Mouse (Mus musculus) forebrain, embryonic 16.5 days (tissue): ENCODE data around the gene Ovol1. TPM values are rescaled to one million over a fixed set of nuclear protein-coding genes. Genes with fewer than 3 reads are reported as not detected.
A peak's percentile ranks its signal among the peaks of the same experiment; 100 is the strongest.

ENCODE experiments used
- ATAC-seq: fragments of 200-750 bp; cut with Nextera tagmentation; 2 replicates; pipeline ENCODE4 v1.8.0; 2017; ENCODE audit warnings: mild to moderate bottlenecking, moderate library complexity
- H3K27ac ChIP-seq: fragments of 300-500 bp; sonication (generic); 2 replicates; pipeline ENCODE4 v1.5.1; 2014; ENCODE audit warnings: low read length, control low read depth
- H3K27me3 ChIP-seq: fragments of 300-500 bp; sonication (generic); replicated peaks from 2 replicates; pipeline ENCODE4 v1.6.1; 2014; ENCODE audit warnings: low read length; ENCODE audit not compliant: control insufficient read depth, insufficient read depth
- H3K36me3 ChIP-seq: fragments of 300-500 bp; sonication (generic); 2 replicates; pipeline ENCODE4 v1.6.1; 2014; ENCODE audit not compliant: control insufficient read depth, insufficient read depth
- H3K4me1 ChIP-seq: fragments of 300-500 bp; sonication (generic); replicated peaks from 2 replicates; pipeline ENCODE4 v1.6.1; 2014; ENCODE audit warnings: low read length; ENCODE audit not compliant: control insufficient read depth, insufficient read depth
- H3K4me2 ChIP-seq: fragments of 300-500 bp; sonication (generic); 2 replicates; pipeline ENCODE4 v1.6.1; 2014; ENCODE audit warnings: mild to moderate bottlenecking, low read length, control low read depth
- H3K4me3 ChIP-seq: fragments of 300-500 bp; sonication (generic); replicated peaks from 2 replicates; pipeline ENCODE4 v1.5.1; 2014; ENCODE audit warnings: mild to moderate bottlenecking, low read length, control low read depth
- H3K9ac ChIP-seq: fragments of 300-500 bp; sonication (generic); replicated peaks from 2 replicates; pipeline ENCODE4 v1.6.1; 2014; ENCODE audit warnings: low read depth, low read length, control low read depth
- H3K9me3 ChIP-seq: fragments of 300-500 bp; sonication (generic); 2 replicates; pipeline ENCODE4 v1.6.1; 2016; ENCODE audit warnings: low read length; ENCODE audit not compliant: control insufficient read depth
- WGBS: fragments of 180-500 bp; shearing (Covaris S2); extraction: QIAGEN DNeasy Blood & Tissue Kit; methylation state at CpG from one replicate; pipeline ENCODE4 v1.1.7; 2014; 5-methylcytosine and 5-hydroxymethylcytosine counted together
- polyA plus RNA-seq: library from polyadenylated mRNA; unstranded; fragments of >200 nt; fragmentation: Nextera tagmentation; extraction: Ambion mirVana; gene quantifications from 2 replicates; pipeline ENCODE4 v1.2.1, GENCODE M21; 2015

Gene Ovol1
- polyA plus RNA-seq, 1 experiment from 2014 or later = 0.08 TPM

DNA sequence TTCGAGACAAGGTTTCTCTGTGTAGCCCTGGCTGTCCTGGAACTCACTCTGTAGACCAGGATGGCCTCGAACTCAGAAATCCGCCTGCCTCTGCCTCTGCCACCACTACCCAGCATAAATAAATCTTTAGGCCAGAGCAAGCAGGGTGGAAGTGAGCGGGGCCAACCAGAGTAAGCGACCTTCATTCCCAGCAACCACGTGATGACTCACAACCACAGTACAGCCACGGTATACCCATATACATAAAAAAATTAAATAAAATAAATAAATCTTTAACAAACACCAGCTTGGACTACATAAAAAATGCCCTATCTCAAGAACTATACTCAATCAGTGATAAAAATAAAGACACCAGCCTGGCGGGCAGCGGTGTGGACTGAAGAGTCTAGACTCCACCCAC, 17.1 kb downstream of the Ovol1 start:
- 89% methylated on average over 9 of the region's 9 CpGs for WGBS
- no peak overlapping the region for H3K4me3 ChIP-seq
- H3K4me2 ChIP-seq = no peak overlapping the region
- no peaks in the 10 kb centered on the region for H3K36me3 ChIP-seq
- H3K9me3 ChIP-seq = no peaks in the 10 kb centered on the region
- H3K27ac ChIP-seq = no peak overlapping the region
- H3K4me1 ChIP-seq = no peaks in the 10 kb centered on the region
- ATAC-seq = no peak
- no peaks in the 10 kb centered on the region for H3K27me3 ChIP-seq
- no peak overlapping the region for H3K9ac ChIP-seq

DNA sequence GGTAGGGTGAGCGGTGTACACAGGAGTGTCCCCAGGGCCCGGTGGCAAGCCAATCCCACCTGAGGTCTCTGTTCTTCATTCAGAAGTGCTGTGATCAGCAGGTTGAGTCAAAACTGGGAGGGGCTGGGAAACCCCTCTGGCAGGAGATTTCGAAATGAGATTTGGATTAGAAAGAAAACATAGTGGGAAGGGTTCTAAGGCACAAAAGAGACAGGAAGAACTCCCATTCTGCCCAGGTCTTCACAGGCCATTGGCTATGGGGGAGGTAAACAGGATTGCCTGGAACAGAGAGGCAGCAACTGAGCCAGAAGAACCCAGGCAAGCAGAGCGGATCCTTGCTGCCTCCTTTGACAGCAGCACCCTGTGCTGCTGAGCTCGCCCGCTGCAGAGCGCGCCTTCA, 21.7 kb downstream of the Ovol1 start:
- 61% methylated on average over 8 of the region's 8 CpGs for WGBS

DNA sequence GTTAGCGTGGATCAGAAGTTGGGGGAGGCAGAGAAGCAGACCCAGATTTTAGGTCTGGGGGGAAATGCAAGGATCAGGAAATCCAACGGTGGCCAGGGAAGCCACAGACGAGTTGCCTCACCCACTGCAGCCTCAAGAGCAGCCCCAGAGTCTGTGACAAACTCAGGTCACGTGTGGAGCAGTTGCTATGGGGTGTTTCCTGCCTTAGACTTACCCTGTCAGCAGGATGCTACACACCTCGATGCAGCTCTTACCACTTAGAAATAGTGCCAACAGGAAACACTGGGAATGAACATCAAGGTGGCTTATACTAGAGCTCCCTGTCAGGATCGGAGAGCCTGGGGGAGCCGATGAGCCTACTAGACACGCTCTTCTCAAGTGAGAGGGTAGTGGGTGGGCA, 27.9 kb downstream of the Ovol1 start:
- H3K9me3 ChIP-seq = no peaks in the 10 kb centered on the region
- no peak overlapping the region for H3K27ac ChIP-seq
- H3K4me2 ChIP-seq = no peak overlapping the region
- 75% methylated on average over 8 of the region's 8 CpGs for WGBS
- H3K9ac ChIP-seq = no peak overlapping the region
- H3K27me3 ChIP-seq = no peaks in the 10 kb centered on the region
- peaks cover 11% of the 10 kb centered on the region for H3K4me1 ChIP-seq
- no peak overlapping the region for H3K4me3 ChIP-seq
- H3K36me3 ChIP-seq = no peaks in the 10 kb centered on the region
- ATAC-seq = no peak

More for the DNA sequence above, 21.7 kb downstream of the Ovol1 start:
- Histone ChIP-seq H3K4me3 (no peak overlapping the region), H3K4me1 (no peaks in the 10 kb centered on the region), H3K27me3 (no peaks in the 10 kb centered on the region), H3K9ac (no peak overlapping the region), H3K36me3 (no peaks in the 10 kb centered on the region), H3K4me2 (no peak overlapping the region), H3K27ac (no peak overlapping the region), H3K9me3 (no peaks in the 10 kb centered on the region)
- no peak for ATAC-seq

DNA sequence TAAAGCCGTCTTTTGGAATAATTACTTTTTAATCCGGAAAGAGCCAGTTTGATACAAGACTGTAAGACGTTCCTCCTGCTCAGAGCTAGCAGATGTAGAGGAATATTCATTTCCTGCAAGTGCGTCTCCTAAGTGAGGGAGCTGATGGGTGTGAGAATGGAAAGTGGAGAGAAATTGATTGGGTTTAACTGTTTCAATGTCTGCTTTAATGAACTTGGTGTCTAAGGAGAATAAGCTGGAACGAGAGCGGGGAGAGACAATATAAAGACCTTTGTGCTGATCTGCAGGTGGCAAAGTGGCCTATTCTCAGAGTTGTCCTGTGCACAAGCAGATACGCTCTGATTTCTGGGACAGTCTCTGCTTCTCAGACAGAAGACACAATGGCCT, 30.3 kb downstream of the Ovol1 start:
- Histone ChIP-seq H3K4me3 (no peak overlapping the region), H3K27me3 (no peaks in the 10 kb centered on the region), H3K4me2 (no peak overlapping the region), H3K9ac (no peak overlapping the region), H3K36me3 (no peaks in the 10 kb centered on the region), H3K27ac (no peak overlapping the region), H3K4me1 (peaks cover 11% of the 10 kb centered on the region), H3K9me3 (no peaks in the 10 kb centered on the region)
- no peak for ATAC-seq
- 11% methylated on average over 7 of the region's 7 CpGs for WGBS

DNA sequence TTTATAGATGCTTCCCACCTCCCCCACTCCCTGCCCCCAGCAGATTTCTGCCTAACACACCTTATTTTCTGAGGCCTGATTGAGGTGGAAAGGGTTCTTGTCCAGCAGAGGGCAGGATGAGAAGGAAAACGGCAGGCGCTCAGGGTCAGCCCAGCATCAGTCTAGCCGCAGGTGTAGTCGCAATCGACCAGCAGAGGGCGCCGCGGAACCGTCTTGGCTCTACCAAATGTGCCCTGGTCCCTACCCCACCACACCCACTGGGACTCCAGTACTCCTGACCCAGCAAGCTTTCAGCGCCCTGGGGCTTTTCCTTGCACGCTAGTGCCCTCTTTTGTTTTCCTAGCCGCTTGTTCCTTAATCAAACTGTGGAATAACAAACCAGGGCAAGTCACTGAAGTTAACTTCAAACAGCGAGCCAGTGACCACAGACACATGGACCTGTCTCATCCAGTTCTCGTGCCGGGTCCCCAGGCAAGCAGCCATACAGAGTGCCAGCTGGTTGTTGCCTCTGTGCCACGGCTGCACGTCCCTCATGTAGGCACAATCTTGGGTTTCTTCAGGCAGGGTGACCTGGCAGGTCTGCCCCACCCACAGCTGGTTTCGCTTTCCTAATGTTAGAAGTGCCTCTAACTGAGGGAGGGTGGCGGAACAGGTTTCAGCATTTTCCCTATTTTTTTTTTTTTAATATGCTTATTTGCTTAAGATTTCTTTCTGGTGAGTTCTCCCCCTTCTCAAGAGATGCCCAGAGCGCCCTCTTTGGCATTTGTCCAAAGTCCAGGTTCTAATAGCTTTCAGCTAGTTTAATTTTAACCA, 30.9 kb downstream of the Ovol1 start:
- H3K4me2 ChIP-seq = peak overlapping the region; percentile 37
- H3K27me3 ChIP-seq = no peaks in the 10 kb centered on the region
- H3K4me1 ChIP-seq = peaks cover 11% of the 10 kb centered on the region
- H3K4me3 ChIP-seq = 0 out of 2 replicates have a peak overlapping the region, but pooled peaks have one; percentile 5
- H3K36me3 ChIP-seq = no peaks in the 10 kb centered on the region
- no peak overlapping the region for H3K9ac ChIP-seq
- 8% methylated on average over 20 of the region's 20 CpGs for WGBS
- no peaks in the 10 kb centered on the region for H3K9me3 ChIP-seq
- H3K27ac ChIP-seq = no peak overlapping the region
- peak; percentile 91 for ATAC-seq

DNA sequence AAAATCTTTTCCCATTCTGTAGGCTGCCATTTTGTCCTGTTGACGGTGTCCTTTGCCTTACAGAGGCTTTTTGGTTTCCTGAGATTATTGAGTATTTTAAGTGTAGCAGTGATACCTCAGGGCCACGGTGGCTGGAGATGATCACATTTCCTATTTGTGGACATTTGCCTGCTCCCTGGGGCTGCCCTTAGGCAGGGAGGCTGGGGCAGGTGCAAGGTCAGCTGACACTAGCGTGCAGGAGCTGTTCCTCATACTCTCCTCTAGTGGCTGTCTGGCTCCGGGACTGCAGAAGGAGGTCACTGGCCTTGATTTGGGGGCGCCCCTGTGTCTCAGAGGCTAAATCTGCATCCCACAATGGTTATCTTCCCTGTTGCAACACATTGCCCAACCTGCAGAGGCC, 35.2 kb downstream of the Ovol1 start:
- no peak overlapping the region for H3K27ac ChIP-seq
- H3K9me3 ChIP-seq = no peaks in the 10 kb centered on the region
- H3K27me3 ChIP-seq = no peaks in the 10 kb centered on the region
- H3K4me1 ChIP-seq = peaks cover 10% of the 10 kb centered on the region
- H3K9ac ChIP-seq = no peak overlapping the region
- no peak for ATAC-seq
- no peaks in the 10 kb centered on the region for H3K36me3 ChIP-seq
- WGBS = 67% methylated on average over 5 of the region's 5 CpGs
- no peak overlapping the region for H3K4me3 ChIP-seq
- no peak overlapping the region for H3K4me2 ChIP-seq

DNA sequence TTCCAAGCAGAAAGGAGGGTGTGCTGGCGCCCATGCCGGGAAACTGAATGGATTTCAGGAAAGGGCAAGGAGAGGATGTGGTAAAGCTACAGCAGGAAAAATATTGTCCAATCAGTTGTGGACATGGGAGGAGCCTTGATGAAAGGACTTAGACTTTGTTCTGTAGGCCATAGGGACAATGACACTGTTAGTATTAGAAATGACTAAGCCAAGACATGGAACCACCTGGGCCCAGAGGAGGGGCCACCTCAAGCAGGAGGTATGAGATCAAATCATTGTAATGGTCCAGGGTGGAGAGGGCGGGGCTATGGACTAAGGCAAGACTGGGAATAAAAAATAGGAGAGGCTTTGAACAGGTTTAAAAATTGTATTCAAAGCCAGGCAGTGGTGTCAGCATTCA, 41.7 kb downstream of the Ovol1 start:
- no peaks in the 10 kb centered on the region for H3K36me3 ChIP-seq
- no peak overlapping the region for H3K9ac ChIP-seq
- WGBS = 88% methylated on average over 3 of the region's 3 CpGs
- H3K27me3 ChIP-seq = no peaks in the 10 kb centered on the region
- no peak overlapping the region for H3K4me2 ChIP-seq
- no peaks in the 10 kb centered on the region for H3K9me3 ChIP-seq
- no peak overlapping the region for H3K4me3 ChIP-seq
- no peak overlapping the region for H3K27ac ChIP-seq
- ATAC-seq = no peak
- H3K4me1 ChIP-seq = no peaks in the 10 kb centered on the region

DNA sequence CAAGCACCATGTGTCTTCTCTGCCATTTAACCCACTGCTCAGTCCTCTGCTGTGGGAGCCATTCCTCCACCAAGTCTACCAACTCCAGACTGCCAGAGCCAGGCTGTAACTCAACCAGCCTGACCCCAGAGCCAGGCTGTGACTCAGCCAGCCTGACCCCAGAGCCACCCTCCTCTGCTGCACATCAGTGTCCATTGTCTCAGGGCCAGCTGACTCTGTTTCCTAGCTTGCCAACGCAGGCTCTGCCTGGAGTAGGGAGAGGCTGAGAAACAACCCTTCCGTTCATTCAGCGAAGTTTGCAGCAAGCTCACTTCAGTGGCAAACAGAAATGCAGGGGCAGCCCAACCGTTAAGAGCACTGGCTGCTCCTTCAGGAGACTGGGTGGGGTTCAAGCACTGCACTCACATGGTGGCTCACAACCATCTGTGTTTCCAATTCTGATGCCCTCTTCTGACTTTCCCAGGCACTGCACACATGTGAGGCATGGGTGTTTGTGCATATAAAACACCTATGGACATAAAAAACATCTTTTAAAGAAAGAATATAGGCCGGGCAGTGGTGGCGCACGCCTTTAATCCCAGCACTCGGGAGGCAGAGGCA, 43.4 kb downstream of the Ovol1 start:
- Histone ChIP-seq H3K4me3 (no peak overlapping the region), H3K27ac (no peak overlapping the region), H3K9ac (no peak overlapping the region), H3K9me3 (no peaks in the 10 kb centered on the region), H3K36me3 (no peaks in the 10 kb centered on the region), H3K4me2 (no peak overlapping the region), H3K4me1 (peaks cover 3% of the 10 kb centered on the region; the same call in 1 of the 2 replicates), H3K27me3 (no peaks in the 10 kb centered on the region)
- ATAC-seq = no peak
- WGBS = 83% methylated on average over 8 of the region's 8 CpGs

DNA sequence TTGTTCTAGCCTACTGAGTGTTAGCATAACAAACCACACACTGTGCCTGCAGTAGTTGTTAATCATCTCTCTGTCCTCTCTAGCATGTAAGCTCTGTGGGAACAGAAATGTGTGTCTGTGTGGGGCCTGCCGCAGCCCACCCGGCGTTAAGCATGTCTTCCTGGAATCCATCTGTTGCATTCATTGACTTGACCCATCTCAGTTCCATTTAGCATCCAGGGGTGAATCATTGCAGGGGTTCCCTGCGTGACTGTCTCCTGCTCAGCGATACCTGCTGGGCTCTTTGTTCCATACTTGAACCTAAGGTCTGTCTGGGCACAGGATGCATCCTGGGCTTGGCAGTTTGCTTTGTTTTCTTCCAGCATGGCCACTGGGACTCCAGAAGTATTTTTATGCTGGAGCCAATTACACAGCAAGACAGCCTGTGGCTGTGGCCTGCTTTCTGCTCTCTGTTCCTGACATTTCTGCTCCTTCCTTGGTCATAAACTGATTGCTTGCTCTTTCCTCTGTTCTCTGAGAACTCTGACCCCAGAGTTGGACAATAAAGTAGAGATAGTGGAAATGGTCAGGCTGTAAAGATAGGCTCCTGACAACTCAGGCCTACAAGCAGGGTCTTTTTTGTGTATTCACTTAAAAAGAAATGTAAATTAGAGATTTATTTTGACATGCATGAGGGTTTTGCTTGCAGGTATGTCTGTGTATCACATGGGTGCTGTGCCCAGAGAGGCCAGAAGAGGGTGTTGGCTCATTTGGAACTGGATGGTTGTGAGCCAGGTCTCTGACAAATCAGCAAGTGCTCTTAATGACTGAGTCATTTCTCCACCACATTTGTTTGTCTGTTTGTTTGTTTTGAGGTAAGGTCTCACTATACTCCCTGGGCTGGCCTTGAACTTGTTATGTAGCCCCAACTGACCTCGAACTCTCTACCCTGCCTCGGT, 44.3 kb downstream of the Ovol1 start:
- no peaks in the 10 kb centered on the region for H3K36me3 ChIP-seq
- H3K27me3 ChIP-seq = no peaks in the 10 kb centered on the region
- H3K27ac ChIP-seq = no peak overlapping the region
- H3K4me1 ChIP-seq = peaks cover 6% of the 10 kb centered on the region
- no peak overlapping the region for H3K4me3 ChIP-seq
- no peak overlapping the region for H3K9ac ChIP-seq
- 79% methylated on average over 7 of the region's 7 CpGs for WGBS
- ATAC-seq = no peak
- H3K4me2 ChIP-seq = no peak overlapping the region
- no peaks in the 10 kb centered on the region for H3K9me3 ChIP-seq
